Mouse (Mus musculus): ENCODE measurements around the gene Actb.

The Actb gene

GRCm38 (mm10) chr5:142877337-142878280, 28.9 kb downstream of the Actb start:
- peak; percentile 76 to 91 for DNase-seq

GRCm38 (mm10) chr5:142876896-142877295, 29.7 kb downstream of the Actb start:
- DNase-seq, result no peak

- DNase-seq, result no peak
Observed at GRCm38 (mm10) chr5:142875513-142875905, 31.0 kb downstream of the Actb start.

GRCm38 (mm10) chr5:142874791-142875512, 31.6 kb downstream of the Actb start:
- DNase-seq, result peak in 1 of 2 experiments; percentile 34

- DNase-seq, result no peak
Observed at GRCm38 (mm10) chr5:142873718-142874117, 32.8 kb downstream of the Actb start.

- no peak for DNase-seq
Observed at GRCm38 (mm10) chr5:142871765-142872164, 34.8 kb downstream of the Actb start.

- no peak for DNase-seq
Observed at GRCm38 (mm10) chr5:142869463-142869862, 37.1 kb downstream of the Actb start.

GRCm38 (mm10) chr5:142857763-142858229, 48.8 kb downstream of the Actb start:
- no peak for DNase-seq

- DNase-seq, result no peak
Observed at GRCm38 (mm10) chr5:142856408-142856807, 50.1 kb downstream of the Actb start.

- peak; percentile 35 to 72 for DNase-seq
Observed at GRCm38 (mm10) chr5:142854877-142855276, 51.7 kb downstream of the Actb start.

GRCm38 (mm10) chr5:142853585-142853984, 53.0 kb downstream of the Actb start:
- no peak for DNase-seq
